Comparison of ENCODE assay signal across 9 mouse cellular contexts in genomic region chr3:21268429-21269129, GRCm38 (mm10).
DNase-seq lines count a peak whose midpoint lies in the region; ATAC-seq lines count a peak whose summit lies in the region.
"Had no signal": no experiment of that assay in that cellular context is flagged by ENCODE, and none has a peak within 500 bp of the region (broad histone marks: within the 10 kb centered on the region; RNA-seq: fewer than 3 reads in every experiment).

No protein-coding gene starts in this region.

- H3K4me1 ChIP-seq in heart, embryonic 15.5 days (replicated peaks) = peaks cover 7% of the 10 kb centered on the region
- H3K4me1 ChIP-seq in stomach, embryonic 14.5 days (ENCODE audit: control insufficient read depth, insufficient read depth, low read length) = no peaks in the 10 kb centered on the region
- no peaks in the 10 kb centered on the region for H3K4me1 ChIP-seq in midbrain, embryonic 13.5 days (replicated peaks)

- ATAC-seq in heart, embryonic 15.5 days (replicated peaks; ENCODE audit: insufficient number of reproducible peaks, insufficient read depth, low FRiP score, low read depth) = peak; percentile 67; the same call in 1 of the 2 replicates
- peak; percentile 46; the same call in 1 of the 2 replicates for ATAC-seq in stomach, embryonic 14.5 days (ENCODE audit: insufficient number of reproducible peaks, insufficient read depth, low FRiP score, low read depth)
- ATAC-seq in midbrain, embryonic 13.5 days = no peak

- H3K9ac ChIP-seq in heart, embryonic 15.5 days = no peak overlapping the region
- no peak overlapping the region for H3K9ac ChIP-seq in stomach, embryonic 14.5 days (replicated peaks; ENCODE audit: low read depth, low read length)
- no peak overlapping the region for H3K9ac ChIP-seq in midbrain, embryonic 13.5 days (replicated peaks)
- H3K9ac ChIP-seq: embryonic facial prominence, embryonic 13.5 days had no signal

- WGBS in heart, embryonic 15.5 days = 37% methylated on average over 7 of the region's 7 CpGs
- WGBS in stomach, embryonic 14.5 days = 38% methylated on average over 7 of the region's 7 CpGs
- WGBS in midbrain, embryonic 13.5 days = 89% methylated on average over 7 of the region's 7 CpGs

- H3K27ac ChIP-seq in heart, embryonic 15.5 days = peak overlapping the region; percentile 45; the same call in 1 of the 2 replicates
- H3K27ac ChIP-seq in stomach, embryonic 14.5 days (ENCODE audit: low read length) = no peak overlapping the region
- H3K27ac ChIP-seq in midbrain, embryonic 13.5 days = no peak overlapping the region
- H3K27ac ChIP-seq: embryonic facial prominence, embryonic 13.5 days; macrophage had no signal

- peak; percentile 3 to 7 for DNase-seq in lung, adult 18-20 months
- no peak for DNase-seq in lung, postnatal 14 days
- peak; percentile 65 for DNase-seq in brain, adult 2 months (ENCODE audit: low read depth, low spot score)
- DNase-seq in thymus, adult 18-20 months = no peak

- no peaks in the 10 kb centered on the region for H3K36me3 ChIP-seq in heart, embryonic 15.5 days
- H3K36me3 ChIP-seq in stomach, embryonic 14.5 days (ENCODE audit: control insufficient read depth, insufficient read depth, low read length) = no peaks in the 10 kb centered on the region
- no peaks in the 10 kb centered on the region for H3K36me3 ChIP-seq in midbrain, embryonic 13.5 days
- H3K36me3 ChIP-seq: embryonic facial prominence, embryonic 13.5 days had no signal

- H3K4me2 ChIP-seq in heart, embryonic 15.5 days = no peak overlapping the region
- no peak overlapping the region for H3K4me2 ChIP-seq in stomach, embryonic 14.5 days (replicated peaks; ENCODE audit: low read depth, low read length)
- H3K4me2 ChIP-seq in midbrain, embryonic 13.5 days (replicated peaks) = no peak overlapping the region
- H3K4me2 ChIP-seq: embryonic facial prominence, embryonic 13.5 days had no signal

- H3K27me3 ChIP-seq in heart, embryonic 15.5 days = no peaks in the 10 kb centered on the region
- H3K27me3 ChIP-seq in stomach, embryonic 14.5 days (ENCODE audit: control insufficient read depth, insufficient read depth, low read length) = no peaks in the 10 kb centered on the region
- H3K27me3 ChIP-seq in midbrain, embryonic 13.5 days = no peaks in the 10 kb centered on the region
- H3K27me3 ChIP-seq: embryonic facial prominence, embryonic 13.5 days had no signal

- H3K4me3 ChIP-seq in heart, embryonic 15.5 days = no peak overlapping the region
- no peak overlapping the region for H3K4me3 ChIP-seq in stomach, embryonic 14.5 days (ENCODE audit: low read depth, low read length)
- H3K4me3 ChIP-seq in midbrain, embryonic 13.5 days (replicated peaks) = no peak overlapping the region
- H3K4me3 ChIP-seq: embryonic facial prominence, embryonic 13.5 days had no signal

- H3K9me3 ChIP-seq in heart, embryonic 15.5 days (replicated peaks) = no peaks in the 10 kb centered on the region
- no peaks in the 10 kb centered on the region for H3K9me3 ChIP-seq in stomach, embryonic 14.5 days (ENCODE audit: control insufficient read depth, low read depth, low read length)
- no peaks in the 10 kb centered on the region for H3K9me3 ChIP-seq in midbrain, embryonic 13.5 days
- H3K9me3 ChIP-seq: embryonic facial prominence, embryonic 13.5 days had no signal

Comparison
In these comparisons a context has a peak if more than half of its experiments do, and no peak if none do; other contexts are left out.
1. DNase-seq: peak in lung, adult 18-20 months (2 of 2) and brain, adult 2 months (single experiment); none in lung, postnatal 14 days (single experiment) and thymus, adult 18-20 months (0 of 2).